Mouse (Mus musculus) MEL (cell line): ENCODE measurements around the gene Prkce.

Experiments used
- CHD1 ChIP-seq: IDR thresholded peaks from 2 replicates; pipeline ENCODE4 v1.6.1; 2012; ENCODE audit warnings: low read depth, mild to moderate bottlenecking, inconsistent platforms, low read length, improper control_type of control experiment
- CTCF ChIP-seq, 3 experiments: IDR thresholded peaks in 2 of 3; conservative IDR thresholded peaks in 1 of 3; 2 replicates each; pipeline ENCODE4 v1.5.1; 2011 to 2012; ENCODE audit warnings: low read length in 3 of 3, low read depth in 2 of 3, mild to moderate bottlenecking in 2 of 3, improper control_type of control experiment in 1 of 3, inconsistent platforms in 1 of 3, mixed read lengths in 1 of 3, moderate library complexity in 1 of 3; ENCODE audit not compliant: control insufficient read depth in 1 of 3, insufficient read depth in 1 of 3, poor library complexity in 1 of 3, severe bottlenecking in 1 of 3
- GABPA ChIP-seq: IDR thresholded peaks from 2 replicates; pipeline ENCODE4 v1.6.1; 2012; ENCODE audit warnings: low read depth, mild to moderate bottlenecking, inconsistent platforms, low read length, improper control_type of control experiment, moderate library complexity
- MAZ ChIP-seq: IDR thresholded peaks from 2 replicates; pipeline ENCODE4 v1.6.1; 2012; ENCODE audit warnings: low read depth, mild to moderate bottlenecking, inconsistent platforms, low read length, improper control_type of control experiment
- POLR2A ChIP-seq, 2 experiments: IDR thresholded peaks; 2 replicates each; pipeline ENCODE4 v1.6.1; 2011 to 2012; ENCODE audit warnings: low read length in 2 of 2, mild to moderate bottlenecking in 2 of 2, control low read depth in 1 of 2, improper control_type of control experiment in 1 of 2, low read depth in 1 of 2, moderate library complexity in 1 of 2; ENCODE audit not compliant: control insufficient read depth in 1 of 2, insufficient read depth in 1 of 2, poor library complexity in 1 of 2
- POLR2AphosphoS5 ChIP-seq: IDR thresholded peaks from 2 replicates; pipeline ENCODE4 v1.6.1; 2012; ENCODE audit warnings: low read depth, borderline replicate concordance, mild to moderate bottlenecking, inconsistent platforms, low read length, moderate library complexity, mixed read lengths
- SIN3A ChIP-seq: IDR thresholded peaks from 2 replicates; pipeline ENCODE4 v1.6.1; 2012; ENCODE audit warnings: low read length, improper control_type of control experiment, inconsistent platforms
- SMC3 ChIP-seq: IDR thresholded peaks from 2 replicates; pipeline ENCODE4 v1.6.1; 2011; ENCODE audit warnings: low read depth, low read length, improper control_type of control experiment

- TF ChIP-seq SMC3: no peak
- TF ChIP-seq CTCF (IDR thresholded peaks at IDR 0.05 in 2 of 3, conservative IDR thresholded peaks at IDR 0.05 in 1 of 3; ENCODE audit: control insufficient read depth in 1 of 3, insufficient read depth in 1 of 3, low read depth in 2 of 3, low read length in 3 of 3, poor library complexity in 1 of 3, severe bottlenecking in 1 of 3): no peak
- TF ChIP-seq POLR2A (IDR thresholded peaks at IDR 0.05; ENCODE audit: control insufficient read depth in 1 of 2, insufficient read depth in 1 of 2, low read depth in 1 of 2, low read length in 2 of 2, poor library complexity in 1 of 2): no peak
- no peak for TF ChIP-seq GABPA
- TF ChIP-seq SIN3A: no peak
- TF ChIP-seq MAZ: no peak
- TF ChIP-seq POLR2AphosphoS5: no peak
- TF ChIP-seq CHD1: no peak
These were observed 149.6 kb downstream of the Prkce start for GRCm38 (mm10) chr17:86317197-86317596.
